Mouse (Mus musculus) CH12.LX (cell line): ENCODE results near the gene Uba2. TPM values are rescaled to one million over a fixed set of nuclear protein-coding genes. Genes with fewer than 3 reads are reported as not detected.

Source experiments
- DNase-seq: peaks from one replicate; pipeline ENCODE4 v3.0.0-alpha.2; 2013; ENCODE audit errors: extremely low read depth
- H3K27ac ChIP-seq: 2 replicates; pipeline ENCODE4 v1.5.1; 2012; ENCODE audit warnings: low read depth, mild to moderate bottlenecking, control low read depth, moderate library complexity; ENCODE audit not compliant: insufficient read depth
- H3K27me3 ChIP-seq: replicated peaks from 2 replicates; pipeline ENCODE3; 2012; ENCODE audit warnings: inconsistent platforms
- H3K36me3 ChIP-seq, 2 experiments: replicated peaks in 1 of 2; 2 replicates each; pipeline versions ENCODE3 to v1.6.1; 2012; ENCODE audit warnings: inconsistent platforms in 1 of 2, low read length in 1 of 2, mild to moderate bottlenecking in 1 of 2, mixed read lengths in 1 of 2, moderate library complexity in 1 of 2; ENCODE audit not compliant: control insufficient read depth in 1 of 2, insufficient read depth in 1 of 2
- H3K4me1 ChIP-seq, 2 experiments: 2 replicates each; pipeline ENCODE4 v1.6.1; 2012; ENCODE audit warnings: inconsistent platforms in 1 of 2, moderate library complexity in 1 of 2; ENCODE audit not compliant: insufficient read depth in 2 of 2, control insufficient read depth in 1 of 2
- H3K4me2 ChIP-seq: 2 replicates; pipeline ENCODE4 v1.6.1; 2012; ENCODE audit warnings: low read depth, mild to moderate bottlenecking, control low read depth; ENCODE audit not compliant: poor library complexity, insufficient read depth, severe bottlenecking
- H3K4me3 ChIP-seq, 3 experiments: fragments of 150-350 bp in 1 of 3; sonication (generic) in 1 of 3; replicated peaks in 1 of 3; 2 replicates each; pipeline versions ENCODE3 to v1.5.1; 2011 to 2012; ENCODE audit warnings: low read depth in 2 of 3, low read length in 2 of 3, mild to moderate bottlenecking in 2 of 3, moderate library complexity in 2 of 3, control low read depth in 1 of 3, improper control_type of control experiment in 1 of 3, inconsistent platforms in 1 of 3, mixed read lengths in 1 of 3; ENCODE audit not compliant: poor library complexity in 1 of 3
- H3K79me2 ChIP-seq: replicated peaks from 2 replicates; pipeline ENCODE4 v1.6.1; 2012; ENCODE audit warnings: mild to moderate bottlenecking, moderate library complexity; ENCODE audit not compliant: control insufficient read depth, poor library complexity, insufficient read depth, severe bottlenecking; ENCODE audit errors: extremely low read depth
- H3K9ac ChIP-seq: 2 replicates; pipeline ENCODE4 v1.6.1; 2012; ENCODE audit warnings: low read depth, mild to moderate bottlenecking, control low read depth, moderate library complexity; ENCODE audit not compliant: insufficient read depth
- H3K9me3 ChIP-seq: replicated peaks from 2 replicates; pipeline ENCODE3; 2012; ENCODE audit warnings: low read length, inconsistent platforms, mixed read lengths
- CHD1 ChIP-seq: IDR thresholded peaks from 2 replicates; pipeline ENCODE4 v1.6.1; 2012; ENCODE audit warnings: low read depth, low read length, improper control_type of control experiment, inconsistent platforms
- CHD2 ChIP-seq: IDR thresholded peaks from 2 replicates; pipeline ENCODE4 v1.6.1; 2011; ENCODE audit warnings: low read length, improper control_type of control experiment
- CTCF ChIP-seq, 2 experiments: IDR thresholded peaks in 1 of 2; conservative IDR thresholded peaks in 1 of 2; 2 replicates each; pipeline ENCODE4 v1.5.1; 2011 to 2012; ENCODE audit warnings: low read depth in 2 of 2, low read length in 2 of 2, improper control_type of control experiment in 1 of 2, inconsistent platforms in 1 of 2, mild to moderate bottlenecking in 1 of 2, moderate library complexity in 1 of 2
- E2F4 ChIP-seq: IDR thresholded peaks from 2 replicates; pipeline ENCODE4 v1.6.1; 2011; ENCODE audit warnings: low read depth, low read length, improper control_type of control experiment; ENCODE audit not compliant: insufficient replicate concordance
- ELF1 ChIP-seq: IDR thresholded peaks from 2 replicates; pipeline ENCODE4 v1.6.1; 2014; ENCODE audit warnings: low read depth, mild to moderate bottlenecking, inconsistent platforms, low read length, improper control_type of control experiment
- EP300 ChIP-seq: IDR thresholded peaks from 2 replicates; pipeline ENCODE4 v1.6.1; 2011; ENCODE audit warnings: low read length, improper control_type of control experiment
- GABPA ChIP-seq: IDR thresholded peaks from 2 replicates; pipeline ENCODE4 v1.6.1; 2012; ENCODE audit warnings: low read depth, low read length, improper control_type of control experiment, inconsistent platforms; ENCODE audit not compliant: insufficient replicate concordance
- JUND ChIP-seq: conservative IDR thresholded peaks from 2 replicates; pipeline ENCODE4 v1.6.1; 2011; ENCODE audit warnings: low read depth, low read length, improper control_type of control experiment
- MAFK ChIP-seq: IDR thresholded peaks from 2 replicates; pipeline ENCODE4 v1.6.1; 2011; ENCODE audit warnings: low read length, improper control_type of control experiment; ENCODE audit not compliant: insufficient replicate concordance
- MAX ChIP-seq: IDR thresholded peaks from 2 replicates; pipeline ENCODE4 v1.6.1; 2011; ENCODE audit warnings: low read length, improper control_type of control experiment
- MAZ ChIP-seq: IDR thresholded peaks from 2 replicates; pipeline ENCODE4 v1.6.1; 2012; ENCODE audit warnings: low read depth, mild to moderate bottlenecking, inconsistent platforms, low read length, improper control_type of control experiment, moderate library complexity
- MEF2A ChIP-seq: IDR thresholded peaks from 2 replicates; pipeline ENCODE4 v1.6.1; 2014; ENCODE audit warnings: low read depth, mild to moderate bottlenecking, inconsistent platforms, low read length, improper control_type of control experiment, borderline replicate concordance
- MXI1 ChIP-seq: IDR thresholded peaks from 2 replicates; pipeline ENCODE4 v1.6.1; 2011; ENCODE audit warnings: mild to moderate bottlenecking, low read depth, low read length, improper control_type of control experiment
- MYC ChIP-seq: IDR thresholded peaks from 2 replicates; pipeline ENCODE4 v1.6.1; 2011; ENCODE audit warnings: low read depth, mild to moderate bottlenecking, improper control_type of control experiment, low read length
- NRF1 ChIP-seq: IDR thresholded peaks from 2 replicates; pipeline ENCODE4 v1.6.1; 2014; ENCODE audit warnings: low read depth, mild to moderate bottlenecking, inconsistent platforms, low read length, improper control_type of control experiment, moderate library complexity
- POLR2AphosphoS2 ChIP-seq: IDR thresholded peaks from 2 replicates; pipeline ENCODE4 v1.6.1; 2011; ENCODE audit warnings: low read depth, low read length, improper control_type of control experiment
- RCOR1 ChIP-seq: conservative IDR thresholded peaks from 2 replicates; pipeline ENCODE4 v1.6.1; 2012; ENCODE audit warnings: low read depth, mild to moderate bottlenecking, inconsistent platforms, low read length, improper control_type of control experiment
- SIN3A ChIP-seq: IDR thresholded peaks from 2 replicates; pipeline ENCODE4 v1.6.1; 2012; ENCODE audit warnings: low read length, improper control_type of control experiment, inconsistent platforms
- UBTF ChIP-seq: IDR thresholded peaks from 2 replicates; pipeline ENCODE4 v1.6.1; 2012; ENCODE audit warnings: low read depth, mild to moderate bottlenecking, inconsistent platforms, low read length, improper control_type of control experiment, moderate library complexity
- USF1 ChIP-seq: IDR thresholded peaks from 2 replicates; pipeline ENCODE4 v1.6.1; 2014; ENCODE audit warnings: low read depth, mild to moderate bottlenecking, inconsistent platforms, low read length, improper control_type of control experiment
- USF2 ChIP-seq: conservative IDR thresholded peaks from 2 replicates; pipeline ENCODE4 v1.6.1; 2011; ENCODE audit warnings: low read depth, low read length, improper control_type of control experiment
- ZMIZ1 ChIP-seq: IDR thresholded peaks from 2 replicates; pipeline ENCODE4 v1.6.1; 2012; ENCODE audit warnings: low read depth, mild to moderate bottlenecking, inconsistent platforms, low read length, improper control_type of control experiment
- dilution Hi-C: fragments of 300-500 bp; cut with MboI; formaldehyde crosslinking; loops from 2 replicates; pipeline ENCODE4 v1.14.3; 2020; ENCODE audit warnings: low sequenced_read_pairs; ENCODE audit not compliant: extremely low pct_unique_long_range_greater_than_20kb, extremely low pct_ligation_motif_present
- in situ Hi-C: fragments of 300-500 bp; cut with MboI; formaldehyde crosslinking; loops from 3 replicates; pipeline ENCODE4 v1.14.3; 2019; ENCODE audit warnings: low sequenced_read_pairs, low pct_ligation_motif_present, low pct_unique_long_range_greater_than_20kb, mixed read lengths
- polyA plus RNA-seq: library from polyadenylated mRNA; unstranded; fragments of >175 nt; gene quantifications from 2 replicates; pipeline ENCODE4 v1.2.1, GENCODE M21; 2012; ENCODE audit warnings: low read depth; ENCODE audit not compliant: insufficient read length
- total RNA-seq, 2 experiments: library from RNA; depleted of rRNA; stranded (reverse); fragments of 300-350 nt in 1 of 2; fragments of >200 nt in 1 of 2; gene quantifications; 2 replicates each; pipeline ENCODE4 v1.2.3; 2012 to 2014

The Uba2 gene
- total and polyA plus RNA-seq, 3 experiments: 161 to 341 (median 180) TPM

DNA sequence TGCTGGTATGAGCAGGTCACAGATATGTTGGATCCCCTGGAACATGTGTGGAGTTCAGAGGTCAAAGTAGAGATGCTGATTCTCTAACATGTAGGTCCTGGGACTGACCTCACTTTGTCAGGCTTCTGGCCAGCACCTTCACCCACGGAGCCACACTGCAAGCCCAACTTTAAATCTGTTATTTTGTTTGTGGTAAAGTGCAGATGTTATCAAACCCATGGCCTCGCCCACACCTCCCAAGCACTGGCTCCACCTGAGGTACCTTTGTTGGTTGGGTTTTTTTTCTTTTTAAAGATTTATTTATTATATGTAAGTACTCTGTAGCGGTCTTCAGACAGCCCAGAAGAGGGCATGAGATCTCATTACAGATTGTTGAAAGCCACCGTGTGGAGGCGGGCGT, 29.9 kb downstream of the Uba2 start:
- Histone ChIP-seq H3K9ac (no peak overlapping the region), H3K9me3 (no peaks in the 10 kb centered on the region), H3K4me3 (no peak overlapping the region), H3K27me3 (no peaks in the 10 kb centered on the region), H3K79me2 (no peaks in the 10 kb centered on the region), H3K4me1 (no peaks in the 10 kb centered on the region), H3K4me2 (no peak overlapping the region), H3K36me3 (peaks cover 42 to 46% of the 10 kb centered on the region in 2 experiments), H3K27ac (no peak overlapping the region)
- DNase-seq: no peak
- dilution Hi-C loops: no loop called here
- in situ Hi-C loops: loop anchor here (25.0 kb wide), 1 partner anchor 252 kb away; no protein-coding TSS in a partner anchor
- TF ChIP-seq CHD2 (no peak), ELF1 (no peak), POLR2AphosphoS2 (peak; percentile 57; the same call in 1 of the 2 replicates)

- no peak overlapping the region for H3K27ac ChIP-seq
- peaks cover 2% of the 10 kb centered on the region for H3K27me3 ChIP-seq
- H3K4me2 ChIP-seq: no peak overlapping the region
- in situ Hi-C loops (loop anchor here (25.0 kb wide), 1 partner anchor 247 kb away; no protein-coding TSS in a partner anchor), dilution Hi-C loops (no loop called here)
- no peaks in the 10 kb centered on the region for H3K79me2 ChIP-seq
- no peak for TF ChIP-seq SIN3A
- no peak for TF ChIP-seq CTCF (conservative IDR thresholded peaks at IDR 0.05 in 1 of 2, IDR thresholded peaks at IDR 0.05 in 1 of 2; ENCODE audit: low read depth in 2 of 2, low read length in 2 of 2)
- TF ChIP-seq MYC: no peak
- TF ChIP-seq MAFK: no peak
- no peak for TF ChIP-seq CHD2
- TF ChIP-seq NRF1: no peak
- no peak for TF ChIP-seq MAZ
- no peak for TF ChIP-seq RCOR1
- no peak for TF ChIP-seq ZMIZ1
- TF ChIP-seq JUND: no peak
- no peak for TF ChIP-seq GABPA
- no peak for TF ChIP-seq USF1
- TF ChIP-seq USF2: no peak
- TF ChIP-seq MXI1: no peak
- TF ChIP-seq UBTF: no peak
- TF ChIP-seq EP300: no peak
- no peak for TF ChIP-seq MAX
- no peak for TF ChIP-seq CHD1
- TF ChIP-seq E2F4: no peak
- TF ChIP-seq MEF2A: no peak
- no peaks in the 10 kb centered on the region for H3K9me3 ChIP-seq
- H3K4me3 ChIP-seq: no peak overlapping the region
- H3K9ac ChIP-seq: no peak overlapping the region
- DNase-seq: no peak
- no peaks in the 10 kb centered on the region for H3K4me1 ChIP-seq
- no peaks in the 10 kb centered on the region for H3K36me3 ChIP-seq
These were observed 35.1 kb downstream of the Uba2 start for GRCm38 (mm10) chr7:34134336-34134735.
